Mouse (Mus musculus) cortical plate, adult 2 months (tissue): Measurements from ENCODE around the gene Ifrd2.

Experiments used
- CTCF ChIP-seq: fragments of 200-500 bp; IDR thresholded peaks from 2 replicates; pipeline ENCODE4 v1.5.1; 2011; ENCODE audit warnings: mild to moderate bottlenecking, control low read depth, low read length; ENCODE audit not compliant: insufficient read depth; ENCODE audit errors: extremely low read depth
- POLR2A ChIP-seq: fragments of 200-500 bp; IDR thresholded peaks from 2 replicates; pipeline ENCODE4 v1.6.1; 2011; ENCODE audit warnings: mild to moderate bottlenecking, low read length, control low read depth; ENCODE audit not compliant: insufficient read depth; ENCODE audit errors: extremely low read depth

- TF ChIP-seq CTCF, result no peak
- no peak for TF ChIP-seq POLR2A
These were observed 36.1 kb upstream of the Ifrd2 start, which contains the start of gene Rassf1 for GRCm38 (mm10) chr9:107551117-107551889.
